Mouse (Mus musculus): ENCODE results near the gene Bbs7.

- TF ChIP-seq POLR2A (IDR thresholded peaks at IDR 0.05; ENCODE audit: borderline replicate concordance, extremely low read depth, low read depth, low read length) (no peak), CTCF (IDR thresholded peaks at IDR 0.05; ENCODE audit: insufficient read depth, low read length) (no peak)
Observed at GRCm38 (mm10) chr3:36530345-36530744, 82.9 kb downstream of the Bbs7 start.

All from lung, adult 2 months (tissue).